Mouse (Mus musculus) spleen, postnatal 4 days (tissue): ENCODE measurements around the gene S1pr5.
"Not testable (repeated sequence)": the region's sequence is repeated elsewhere in the genome, so short reads cannot be mapped to it uniquely, and the experiment has no call there.

ENCODE experiments used
- DNase-seq, 2 experiments: peaks; one replicate each; pipeline ENCODE4 v3.0.0; 2022; ENCODE audit warnings: low spot score in 2 of 2

The S1pr5 gene

GRCm38 (mm10) chr9:21238004-21238732 is 10.1 kb downstream of the S1pr5 start:
- peak in 1 of 2 experiments; percentile 71 for DNase-seq

GRCm38 (mm10) chr9:21237368-21238003 is 10.8 kb downstream of the S1pr5 start:
- DNase-seq, result peak; percentile 63 to 82

GRCm38 (mm10) chr9:21236991-21237367 is 11.3 kb downstream of the S1pr5 start:
- DNase-seq, result no peak

GRCm38 (mm10) chr9:21235341-21235740 is 12.9 kb downstream of the S1pr5 start:
- DNase-seq, result no peak

GRCm38 (mm10) chr9:21233805-21234204 is 14.4 kb downstream of the S1pr5 start:
- DNase-seq, result no peak

GRCm38 (mm10) chr9:21233366-21233765 is 14.9 kb downstream of the S1pr5 start:
- no peak for DNase-seq

- DNase-seq, result no peak
Measured at GRCm38 (mm10) chr9:21232867-21233266, 15.4 kb downstream of the S1pr5 start.

- DNase-seq, result no peak
Measured at GRCm38 (mm10) chr9:21231551-21231950, 16.7 kb downstream of the S1pr5 start.

- DNase-seq, result no peak
Measured at GRCm38 (mm10) chr9:21227342-21227741, 20.9 kb downstream of the S1pr5 start.

- DNase-seq, result no peak
Measured at GRCm38 (mm10) chr9:21225415-21225758, 22.9 kb downstream of the S1pr5 start.

- no peak for DNase-seq
Measured at GRCm38 (mm10) chr9:21224576-21225414, 23.4 kb downstream of the S1pr5 start.

GRCm38 (mm10) chr9:21223906-21224305 is 24.3 kb downstream of the S1pr5 start:
- DNase-seq, result no peak

GRCm38 (mm10) chr9:21223490-21223889 is 24.8 kb downstream of the S1pr5 start:
- DNase-seq, result not testable (repeated sequence)

- DNase-seq, result peak in 1 of 2 experiments; percentile 51
Measured at GRCm38 (mm10) chr9:21221383-21221929, 26.8 kb downstream of the S1pr5 start.

GRCm38 (mm10) chr9:21220490-21221382 is 27.5 kb downstream of the S1pr5 start:
- peak; percentile 94 to 97 for DNase-seq

- DNase-seq, result no peak
Measured at GRCm38 (mm10) chr9:21219820-21220219, 28.4 kb downstream of the S1pr5 start.

GRCm38 (mm10) chr9:21216050-21216841 is 32.0 kb downstream of the S1pr5 start:
- DNase-seq, result no peak

GRCm38 (mm10) chr9:21213617-21214190 is 34.5 kb downstream of the S1pr5 start:
- no peak for DNase-seq

- DNase-seq, result no peak
Measured at GRCm38 (mm10) chr9:21211624-21212023, 36.6 kb downstream of the S1pr5 start.

- DNase-seq, result no peak
Measured at GRCm38 (mm10) chr9:21210821-21211220, 37.4 kb downstream of the S1pr5 start.
